Mouse (Mus musculus) thymus, postnatal 25 days (tissue): ENCODE measurements around the gene Olr1.

Experiments used
- DNase-seq: peaks from one replicate; pipeline ENCODE4 v3.0.0; 2022

The Olr1 gene

DNA sequence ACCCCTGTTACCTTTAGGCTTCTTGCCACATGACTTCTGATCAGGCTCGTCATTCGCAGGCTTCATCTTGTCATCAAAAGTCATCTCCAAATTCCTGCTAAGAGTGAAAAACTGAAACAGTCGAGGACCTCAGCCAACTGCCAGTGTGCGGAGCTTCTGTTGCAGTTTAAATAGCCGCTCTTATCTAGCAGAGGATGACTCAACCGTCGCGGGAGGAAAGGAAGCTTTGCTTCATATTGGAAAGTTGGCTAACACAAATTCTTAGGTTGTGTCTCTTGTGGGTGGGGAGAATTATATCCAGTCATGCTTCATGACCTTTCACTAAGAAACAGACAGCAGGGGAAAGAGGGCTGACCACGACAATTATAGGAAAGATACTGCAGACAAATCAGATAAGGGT is at the start of gene Olr1:
TSS of gene Olr1 (minus strand) at position 142 of the 400 bp plus-strand sequence.
- DNase-seq = no peak

DNA sequence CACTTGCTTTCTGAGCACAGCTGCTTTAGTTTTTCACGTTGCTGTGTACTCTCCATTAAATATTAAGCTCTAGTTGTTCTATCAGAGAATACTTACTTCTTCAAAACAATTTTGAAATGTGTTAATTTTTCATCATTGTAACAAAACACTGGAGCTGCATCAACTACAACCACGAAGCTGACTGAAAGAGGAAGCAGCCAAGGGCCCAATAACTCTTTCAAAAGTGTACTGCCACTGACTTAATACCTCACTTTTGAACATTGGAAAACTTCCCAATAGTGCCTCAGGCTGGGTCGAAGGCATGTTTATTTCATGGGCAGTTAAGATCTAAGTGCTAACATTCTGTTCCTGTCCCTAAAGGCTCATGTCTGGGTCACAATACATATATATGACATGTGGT is 41.0 kb upstream of the Olr1 start:
- DNase-seq = no peak

DNA sequence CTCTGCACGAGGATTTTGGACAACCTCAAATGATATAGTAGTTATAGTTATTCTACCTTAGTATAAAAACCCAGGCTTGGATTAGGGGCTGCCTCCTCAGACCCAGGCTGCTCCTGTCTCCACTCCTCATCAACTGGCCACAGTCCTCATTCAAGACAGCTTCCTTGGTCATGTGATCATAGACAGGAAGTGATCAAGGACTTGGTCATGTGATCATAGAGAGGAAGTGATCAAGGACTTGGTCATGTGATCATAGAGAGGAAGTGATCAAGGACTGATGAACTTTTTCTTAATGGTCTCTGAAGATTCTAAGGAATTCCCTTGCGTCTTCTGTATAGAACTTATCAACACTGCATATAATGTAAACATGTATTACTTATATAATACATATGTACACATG is 40.3 kb upstream of the Olr1 start:
- DNase-seq = no peak

DNA sequence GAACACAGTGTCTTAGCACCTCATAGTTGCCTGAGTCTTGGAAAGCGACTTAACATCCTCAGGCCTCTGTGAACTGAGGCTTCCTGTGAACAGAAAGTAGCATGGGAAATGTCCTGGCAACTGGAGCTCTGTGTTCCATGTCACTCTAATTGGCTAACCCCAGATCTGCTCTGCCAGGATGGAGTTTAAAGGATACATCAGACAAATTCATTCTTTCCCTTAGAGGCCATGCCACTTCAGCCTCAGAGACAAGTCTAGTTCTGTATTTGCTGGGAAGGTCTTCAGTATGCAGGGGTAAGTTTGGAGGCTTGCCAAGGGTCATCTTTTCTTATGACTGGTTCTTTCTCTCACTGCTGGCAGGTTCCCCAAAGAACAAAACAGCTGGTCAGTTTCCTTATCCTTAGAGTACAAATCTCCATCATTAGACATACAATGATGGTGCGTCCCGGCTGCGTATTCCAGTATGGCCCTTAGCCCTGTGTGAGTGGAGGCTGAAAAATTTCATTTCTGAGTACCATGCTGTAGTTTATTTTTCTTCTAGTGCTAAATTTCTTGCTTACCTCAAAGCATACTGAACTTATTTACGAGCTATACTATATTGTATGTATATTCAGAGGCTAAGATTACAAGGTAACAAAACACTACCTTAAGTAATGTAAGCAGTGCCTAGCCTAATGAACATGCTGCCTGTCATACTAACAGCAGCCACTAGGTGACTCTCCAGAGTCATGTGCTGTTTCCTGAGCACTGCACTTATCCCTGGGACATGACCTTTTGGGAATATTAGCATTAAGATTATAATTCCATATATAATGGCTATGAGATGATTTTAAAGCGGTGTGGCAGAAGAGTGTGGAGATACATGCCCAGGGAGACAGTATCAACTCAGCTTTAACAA is 37.0 kb upstream of the Olr1 start:
- peak; percentile 44 for DNase-seq

DNA sequence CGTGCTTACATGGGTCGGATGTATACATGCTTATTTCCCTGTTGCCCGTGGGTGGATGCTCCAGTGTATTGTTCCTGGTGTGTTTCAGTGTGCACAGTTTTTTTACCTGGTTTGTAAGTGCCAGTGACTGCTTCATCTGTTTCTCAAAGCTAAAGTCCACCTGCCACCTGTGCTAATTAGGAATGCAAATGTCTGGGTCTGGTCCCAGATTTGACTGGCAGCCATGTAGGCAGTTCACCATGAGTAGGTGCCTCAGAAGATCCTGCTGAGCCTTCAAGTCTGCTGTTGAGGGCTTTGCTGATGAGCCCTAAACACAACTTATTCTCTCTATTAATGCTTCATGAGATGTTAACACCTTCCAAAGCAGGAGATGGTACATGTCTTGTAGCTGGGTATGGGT is 35.6 kb upstream of the Olr1 start:
- DNase-seq = no peak

DNA sequence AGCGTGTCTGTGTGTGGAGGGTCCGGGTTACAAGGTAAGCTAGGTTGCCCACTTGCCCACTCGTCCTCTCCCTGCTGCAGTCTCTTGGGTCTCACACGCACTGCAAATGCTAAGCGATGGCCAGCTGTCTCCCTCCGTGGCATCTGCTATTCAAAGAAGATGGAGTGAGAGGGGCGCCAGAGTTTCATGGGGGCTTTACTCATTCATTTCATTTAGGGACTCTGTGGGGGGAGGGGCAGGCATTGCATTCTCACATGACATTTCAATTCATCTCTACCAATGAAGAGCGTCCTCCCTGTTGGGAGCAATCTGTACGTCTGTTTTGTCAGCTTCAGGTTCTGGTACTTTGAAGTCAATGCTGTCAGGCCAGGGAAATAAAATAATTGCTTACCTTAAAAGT is 35.0 kb upstream of the Olr1 start:
- no peak for DNase-seq

DNA sequence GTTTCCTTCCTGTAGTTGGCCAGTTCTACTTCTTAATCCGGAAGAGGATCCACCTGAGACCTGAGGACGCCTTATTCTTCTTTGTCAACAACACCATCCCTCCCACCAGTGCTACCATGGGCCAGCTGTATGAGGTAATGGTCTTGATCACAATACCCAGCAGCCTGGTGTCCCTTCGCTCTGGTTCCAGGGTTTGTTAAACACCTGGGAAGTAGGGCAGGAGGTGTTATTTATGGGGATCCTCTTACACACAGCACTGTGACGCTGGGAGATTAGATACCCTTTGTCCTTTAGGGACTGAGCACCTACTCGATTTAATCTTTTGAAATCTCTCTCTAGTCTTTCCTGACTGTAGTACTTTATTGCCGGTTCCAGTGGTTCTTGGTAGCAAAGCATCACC is 31.6 kb upstream of the Olr1 start:
- DNase-seq = no peak

DNA sequence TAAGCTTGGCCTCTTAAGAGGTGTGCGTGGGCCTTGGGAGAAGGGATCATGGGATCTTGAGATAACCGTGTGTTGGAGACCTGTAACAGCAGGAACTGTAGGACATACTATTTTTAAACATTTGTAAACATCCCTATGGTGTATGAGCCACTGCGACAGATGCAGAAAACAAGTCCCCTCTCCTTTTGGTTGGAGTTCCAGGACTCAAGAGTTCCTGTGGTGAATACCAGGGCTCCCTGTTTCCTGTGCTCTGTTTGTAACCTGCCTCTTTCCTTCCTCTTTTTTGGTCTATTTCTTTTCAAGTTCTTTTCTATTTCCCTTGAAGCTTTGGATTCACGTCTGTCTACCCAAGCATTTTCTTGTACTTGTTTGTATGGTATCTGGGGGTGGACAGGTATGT is 28.8 kb upstream of the Olr1 start:
- DNase-seq = no peak

DNA sequence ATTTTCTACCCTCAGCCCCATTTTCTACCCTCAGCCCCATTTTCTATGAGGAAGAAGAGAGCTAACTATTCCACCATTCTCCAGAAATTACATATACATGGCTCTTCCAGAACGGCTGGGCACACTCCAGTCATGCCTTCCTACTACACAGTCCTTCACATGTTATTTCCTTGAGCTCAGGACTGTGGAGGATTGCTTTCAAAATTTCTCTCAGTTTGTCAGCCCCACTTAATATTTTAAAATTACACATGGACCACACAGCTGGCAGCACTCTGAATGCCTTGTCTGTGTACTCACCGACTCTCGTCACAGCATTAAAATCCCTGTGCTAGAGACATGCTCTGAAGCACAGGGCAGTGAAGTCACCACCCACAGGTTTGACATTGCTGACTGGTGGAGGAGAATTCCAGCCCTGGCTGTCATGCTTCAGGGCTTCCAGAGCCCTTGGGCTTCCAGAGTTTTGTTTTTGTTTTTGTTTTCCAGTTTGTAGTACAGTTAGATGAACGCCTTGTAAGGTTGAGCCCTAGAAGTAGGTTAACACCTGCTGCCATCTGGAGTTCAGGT is 27.7 kb upstream of the Olr1 start:
- DNase-seq = no peak

DNA sequence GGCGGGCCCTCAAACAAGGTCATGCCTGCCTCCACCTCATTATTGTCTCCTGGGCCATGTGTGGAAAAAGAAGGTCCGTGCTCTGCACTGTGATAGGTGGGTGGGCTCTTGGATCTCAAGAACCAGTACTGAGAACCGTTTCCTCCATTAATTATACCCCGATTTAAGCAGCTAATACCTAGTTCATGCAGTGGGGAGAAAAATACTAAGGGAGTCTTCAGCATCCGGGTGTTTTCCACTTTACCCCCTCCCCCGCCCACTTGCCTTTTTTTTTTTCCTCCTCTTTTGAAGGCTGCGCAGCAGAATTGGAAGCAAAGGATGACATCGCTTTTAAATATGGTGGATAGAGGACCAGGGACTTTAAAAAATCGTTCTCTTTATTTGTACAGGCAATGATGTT is 27.1 kb upstream of the Olr1 start:
- DNase-seq = no peak

DNA sequence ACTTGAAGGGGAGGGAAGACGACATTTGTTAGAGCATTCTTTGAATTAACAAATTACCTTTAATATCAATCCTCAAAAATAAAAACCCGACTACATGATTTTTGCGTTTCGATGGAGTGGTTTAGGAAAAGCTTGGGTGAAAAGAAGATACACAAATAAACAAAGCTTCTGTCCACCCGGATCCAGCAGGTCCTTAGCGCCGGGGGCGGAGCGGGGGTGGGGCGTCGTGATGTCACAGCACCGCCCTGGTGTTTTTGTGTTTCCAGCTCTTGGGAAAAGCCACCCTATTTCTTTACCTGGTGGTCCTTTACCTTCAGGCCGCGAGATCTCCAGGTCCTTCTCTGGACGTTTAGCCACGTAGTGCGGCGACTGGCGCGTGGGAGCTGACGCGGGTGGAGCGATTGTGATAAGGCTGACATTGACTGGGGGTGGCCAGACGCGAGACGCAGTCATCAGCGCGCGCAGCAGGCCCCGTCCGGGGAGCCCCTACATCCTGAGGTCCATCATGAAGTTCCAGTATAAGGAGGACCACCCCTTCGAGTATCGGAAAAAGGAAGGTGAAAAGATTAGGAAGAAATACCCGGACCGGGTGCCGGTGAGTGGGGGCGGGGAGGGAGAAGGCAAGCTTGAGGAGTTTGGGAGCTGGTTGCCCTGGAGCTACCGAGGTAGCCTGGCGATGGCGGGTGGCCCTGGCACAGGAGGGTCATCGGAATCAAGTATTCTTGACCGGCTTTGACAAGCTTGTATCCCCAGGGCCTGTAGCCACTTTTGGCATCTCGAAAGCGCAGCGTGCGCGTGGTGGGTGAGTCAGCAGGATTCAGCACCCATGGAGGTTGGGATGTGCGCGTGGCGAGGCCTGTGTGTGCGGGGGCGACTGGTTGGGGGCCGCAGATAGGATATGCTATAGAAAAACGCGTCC is 26.2 kb upstream of the Olr1 start, which contains the start of gene Gabarapl1:
TSS of gene Gabarapl1 (plus strand) at position 219 of the 919 bp plus-strand sequence.
- peak; percentile 53 for DNase-seq

DNA sequence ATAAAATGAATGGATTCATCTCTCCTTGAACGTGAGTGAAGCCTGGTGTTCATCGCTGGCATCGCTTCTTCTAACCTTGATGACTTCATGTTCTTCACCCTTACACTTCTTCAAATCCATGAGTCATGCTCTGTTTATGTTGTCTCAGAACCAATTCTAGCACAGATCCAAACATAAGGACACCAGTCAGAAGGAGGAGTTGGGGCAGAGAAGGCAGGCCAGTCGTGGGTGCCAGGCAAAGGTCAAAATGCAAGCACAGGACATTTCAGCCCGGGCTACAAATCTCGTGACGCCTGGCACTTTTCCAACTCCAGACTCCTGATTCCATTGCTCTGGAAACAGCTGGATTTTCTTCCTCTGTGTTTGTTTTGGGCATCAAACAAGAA is 25.6 kb upstream of the Olr1 start:
- no peak for DNase-seq

DNA sequence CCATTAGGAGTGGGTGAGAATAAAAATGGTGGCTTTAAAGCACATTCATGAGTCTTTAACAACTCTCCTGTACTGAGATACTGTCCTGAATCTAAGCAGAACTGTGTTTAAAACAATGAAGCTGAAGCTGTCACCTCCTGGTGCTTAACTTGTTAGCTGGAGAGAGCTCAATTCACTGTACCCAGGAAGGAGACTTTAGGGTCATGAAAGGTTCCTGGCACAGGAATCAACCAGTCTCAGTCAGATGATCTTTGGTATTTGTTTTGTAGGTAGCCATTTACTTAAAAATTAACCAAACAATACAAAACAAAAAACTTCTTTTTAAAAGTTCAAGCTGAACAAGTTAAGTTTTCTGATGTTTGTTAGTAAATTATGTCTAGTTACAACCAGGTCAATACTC is 23.3 kb upstream of the Olr1 start:
- no peak for DNase-seq

DNA sequence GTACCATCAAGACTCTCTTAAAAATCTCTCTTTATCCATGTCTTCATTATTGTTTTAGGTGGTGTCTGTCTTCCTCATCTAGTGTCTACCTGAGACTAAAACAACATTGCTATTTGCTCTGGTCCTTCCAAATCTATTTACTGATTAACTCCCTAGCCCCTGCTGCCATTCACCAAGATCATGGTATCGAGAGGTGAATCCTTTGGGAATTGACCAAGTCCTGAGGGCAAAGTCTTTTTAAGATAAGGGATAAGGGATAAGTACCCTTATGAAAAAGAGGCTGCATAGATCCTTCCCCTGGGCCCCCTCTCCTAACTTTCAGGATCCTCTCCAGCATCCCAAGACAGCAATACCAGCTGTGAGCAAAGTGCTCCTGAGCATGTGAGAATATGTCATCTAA is 22.6 kb upstream of the Olr1 start:
- no peak for DNase-seq

DNA sequence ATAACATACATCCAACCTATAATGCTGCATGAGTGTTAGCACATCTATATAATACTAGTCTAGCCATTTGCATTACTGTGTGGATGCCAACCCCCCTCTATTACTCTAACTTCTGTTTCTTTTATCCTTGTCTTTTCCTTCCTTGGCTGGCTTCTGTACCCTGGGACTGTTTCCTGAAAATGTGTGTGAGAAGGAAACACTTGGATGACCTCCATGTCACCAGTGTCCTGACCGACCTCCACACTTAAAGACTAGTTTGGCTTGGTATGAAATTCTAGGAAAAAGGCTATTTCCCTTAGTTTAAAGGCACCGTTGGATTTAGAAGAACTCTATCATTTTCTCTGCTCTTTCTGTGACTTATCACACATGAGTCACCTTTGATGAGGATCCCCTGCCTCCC is 20.5 kb upstream of the Olr1 start:
- no peak for DNase-seq

DNA sequence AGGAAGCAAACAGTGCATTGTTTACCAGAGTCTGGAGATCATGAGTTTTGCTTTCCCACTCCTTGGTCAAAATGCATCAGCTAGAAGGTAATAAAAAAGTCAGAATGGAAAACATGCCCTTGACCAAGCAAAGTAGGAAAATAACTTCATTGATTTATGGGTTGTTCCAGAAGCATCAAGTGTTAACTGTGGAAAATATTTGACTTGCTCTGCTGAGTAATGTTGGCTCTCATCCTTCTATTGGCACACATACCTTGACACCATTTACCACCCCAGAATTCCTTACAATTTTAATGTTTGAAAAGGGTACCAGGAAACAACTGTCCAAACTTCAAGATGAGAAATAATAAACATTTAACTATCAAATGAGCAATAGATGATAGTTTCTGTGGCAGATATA is 19.1 kb upstream of the Olr1 start:
- no peak for DNase-seq

DNA sequence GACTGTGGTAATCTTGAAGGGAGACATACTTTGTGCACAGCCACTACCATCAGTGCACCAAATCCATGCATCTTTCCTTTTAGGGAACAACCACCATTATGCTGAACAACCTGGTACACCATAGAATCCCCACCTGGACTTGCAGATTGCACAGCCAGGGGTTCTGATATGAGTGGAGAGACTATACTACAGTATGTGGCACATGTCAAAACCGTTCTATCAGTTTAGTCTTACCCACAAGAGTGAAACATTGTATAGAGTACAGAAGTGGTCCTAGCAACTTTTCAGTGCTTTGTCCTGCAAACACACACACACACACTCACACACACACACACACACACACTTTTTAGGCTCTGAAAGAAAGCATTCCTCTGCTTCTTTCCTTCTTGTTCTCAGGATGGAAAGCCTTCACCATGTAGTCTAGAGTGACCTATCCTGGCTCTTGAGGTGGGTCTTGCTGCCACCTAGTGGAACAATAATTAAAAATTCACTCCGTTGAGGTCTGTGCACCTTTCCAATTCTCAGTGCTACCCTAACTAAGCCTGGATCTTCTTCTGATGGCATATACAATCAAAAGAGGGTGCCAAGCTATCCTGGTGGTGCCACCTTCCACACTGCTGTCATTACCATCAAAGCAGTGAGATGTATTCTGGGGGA is 10.9 kb upstream of the Olr1 start:
- DNase-seq = peak; percentile 18

DNA sequence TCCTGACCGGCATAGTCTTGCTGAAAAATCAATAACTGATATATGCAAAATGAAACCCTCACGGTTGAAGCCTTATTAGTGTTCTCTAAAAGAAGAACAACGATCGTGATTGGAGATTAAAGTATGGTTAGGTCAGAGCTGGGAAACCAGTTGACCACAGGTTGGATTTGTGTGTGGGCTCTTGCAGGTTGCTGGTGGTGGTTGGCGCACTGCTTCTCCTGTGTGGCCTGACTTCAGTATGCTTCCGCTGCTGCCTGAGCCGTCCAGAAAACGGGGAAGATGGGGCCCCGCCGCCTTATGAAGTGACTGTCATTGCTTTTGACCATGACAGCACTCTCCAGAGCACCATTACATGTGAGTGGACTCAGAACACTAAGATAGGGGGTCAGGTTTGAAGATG is 9.4 kb upstream of the Olr1 start:
- DNase-seq = no peak

DNA sequence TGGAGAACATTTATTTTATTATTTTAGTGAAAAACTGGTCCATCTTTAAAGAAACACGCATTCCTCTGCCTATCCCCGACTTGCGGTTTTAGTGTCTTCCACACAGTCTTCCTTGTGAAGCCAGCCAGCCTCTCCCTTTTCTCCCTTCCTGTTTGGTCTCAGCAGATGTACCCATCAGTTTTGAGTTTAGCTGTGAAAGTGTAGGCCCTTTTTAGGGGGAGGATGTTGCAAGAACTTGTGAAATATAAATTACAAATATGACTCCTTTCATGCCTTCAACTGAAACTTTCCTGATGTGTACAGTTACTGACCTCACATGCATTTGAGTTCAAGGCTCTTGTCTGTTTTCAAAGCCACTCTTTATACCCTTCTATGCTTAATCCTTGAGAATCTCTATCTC is 8.1 kb upstream of the Olr1 start:
- no peak for DNase-seq

DNA sequence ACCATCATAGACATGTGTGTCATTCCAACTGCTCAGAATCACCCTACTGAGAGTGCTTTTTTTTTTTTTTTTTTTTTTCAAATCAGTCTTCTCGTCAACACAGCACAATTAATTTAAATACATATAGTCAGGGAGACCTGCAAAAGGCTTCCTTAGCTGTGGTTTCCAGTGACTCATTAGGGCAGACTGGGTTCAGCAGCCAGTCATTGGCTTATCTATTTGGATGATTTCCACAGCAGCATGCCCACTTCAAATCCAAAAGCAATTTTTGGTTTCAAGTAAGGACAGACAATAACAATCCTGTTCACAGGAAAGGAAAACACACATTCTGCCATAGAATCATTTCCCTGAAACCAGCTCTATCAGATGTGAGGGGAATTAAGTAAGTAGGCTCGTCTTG is 7.4 kb upstream of the Olr1 start:
- DNase-seq = no peak

DNA sequence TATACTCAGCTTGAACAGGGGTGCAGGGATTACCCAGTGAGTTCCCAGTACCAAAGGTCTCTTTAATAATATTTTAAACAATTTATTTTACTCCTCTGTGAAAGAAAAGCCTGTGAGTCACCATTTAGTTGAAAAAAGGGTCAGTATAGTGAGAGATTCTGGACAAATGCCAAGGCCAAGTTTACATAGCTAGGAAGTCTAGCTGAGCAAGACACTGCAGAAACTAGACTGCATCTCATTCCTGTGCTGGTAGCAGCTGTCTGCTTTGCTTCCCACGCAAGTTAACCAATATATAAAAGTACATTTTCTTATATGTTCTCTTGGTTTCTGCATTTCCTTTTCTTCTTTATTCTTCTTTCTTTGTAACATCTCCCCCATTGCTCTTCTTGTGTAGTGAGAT is 6.4 kb upstream of the Olr1 start:
- no peak for DNase-seq

DNA sequence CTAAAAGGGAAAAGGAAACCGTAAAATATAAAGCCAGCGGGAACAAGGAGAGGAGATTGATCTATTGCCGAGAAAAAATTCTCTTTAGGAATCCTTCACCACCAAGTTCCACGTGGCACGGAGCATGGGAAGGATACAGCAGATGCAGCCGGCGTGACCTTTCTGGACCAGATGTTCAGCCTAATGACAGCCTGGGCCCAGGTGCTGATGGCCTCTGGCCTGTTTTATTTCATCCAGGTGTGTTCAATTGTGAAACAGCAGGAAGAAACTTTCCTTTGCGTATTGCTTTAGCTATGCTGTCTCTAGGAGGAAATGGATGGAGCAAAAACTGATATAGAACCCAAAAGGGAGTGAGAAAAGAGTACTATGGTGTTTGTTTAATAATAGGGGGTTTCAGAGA is 5.9 kb upstream of the Olr1 start:
- no peak for DNase-seq

DNA sequence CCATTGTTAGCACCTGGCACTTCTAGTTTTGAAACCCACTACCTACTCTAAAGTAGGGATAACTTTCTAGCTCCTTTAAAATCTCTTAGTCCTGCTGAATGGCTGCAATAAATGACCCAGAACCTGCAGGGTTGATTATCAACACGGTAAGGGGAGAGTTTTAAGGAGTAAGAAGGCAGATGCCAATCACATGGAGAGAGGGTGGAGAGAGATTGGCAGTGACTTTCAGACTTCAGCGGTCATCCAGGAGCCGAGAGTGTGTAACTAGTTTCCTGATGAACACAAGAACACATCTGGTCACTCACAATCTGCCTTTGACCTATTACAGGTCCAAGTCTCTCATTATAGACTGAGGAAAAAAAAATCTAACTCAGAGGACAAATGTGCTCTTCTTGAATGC is 5.4 kb upstream of the Olr1 start, which contains the start of gene Tmem52b:
TSS of gene Tmem52b (plus strand) at position 189 of the 400 bp plus-strand sequence.
- no peak for DNase-seq
